Mouse (Mus musculus): ENCODE measurements at regions not wholly inside any gene's neighbourhood (a gene's known extent, or its start where the extent isn't known, plus 50 kb on each side); places are given as distances from the start of the nearest gene placed in this dataset.

DNA sequence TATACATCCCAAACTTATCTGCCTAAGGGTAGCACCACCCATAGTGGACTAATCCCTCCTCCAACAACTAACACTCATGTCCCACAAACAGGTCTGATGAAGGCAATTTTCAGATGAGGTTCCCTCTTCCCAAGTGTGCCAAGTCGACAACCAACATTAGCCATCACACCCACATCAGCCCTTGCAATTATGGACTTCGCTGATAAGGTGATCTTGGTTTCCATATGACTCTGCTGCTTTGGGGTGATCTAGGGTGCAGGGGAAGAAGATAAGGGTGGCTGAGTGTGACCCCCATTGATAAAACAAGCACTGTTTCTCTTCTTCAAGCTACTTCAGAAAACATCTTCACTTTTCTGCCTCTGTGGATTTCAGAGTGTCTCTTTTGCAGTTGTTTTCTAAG lies 137.7 kb upstream of the Elac2 start:
- TF ChIP-seq MAZ (IDR thresholded peaks at IDR 0.05; ENCODE audit: low read depth, low read length) (no peak), UBTF (IDR thresholded peaks at IDR 0.05; ENCODE audit: borderline replicate concordance, insufficient read depth, low read depth, low read length) (no peak), POLR2A (IDR thresholded peaks at IDR 0.05; ENCODE audit: control insufficient read depth in 1 of 2, insufficient read depth in 1 of 2, low read depth in 1 of 2, low read length in 2 of 2, poor library complexity in 1 of 2) (no peak), CTCF (IDR thresholded peaks at IDR 0.05 in 2 of 3, conservative IDR thresholded peaks at IDR 0.05 in 1 of 3; ENCODE audit: control insufficient read depth in 1 of 3, insufficient read depth in 1 of 3, low read depth in 2 of 3, low read length in 3 of 3, poor library complexity in 1 of 3, severe bottlenecking in 1 of 3) (no peak), GATA1 (IDR thresholded peaks at IDR 0.05; ENCODE audit: low read depth, low read length) (peak; percentile 77), MXI1 (IDR thresholded peaks at IDR 0.05; ENCODE audit: low read depth, low read length) (no peak), CHD1 (IDR thresholded peaks at IDR 0.05; ENCODE audit: low read depth, low read length) (no peak), CHD2 (IDR thresholded peaks at IDR 0.05; ENCODE audit: low read length) (no peak), EP300 (IDR thresholded peaks at IDR 0.05; ENCODE audit: low read depth in 1 of 2, low read length in 2 of 2) (peak; percentile 70 to 83)

All from MEL (cell line).